Mouse (Mus musculus) ES-Bruce4 (cell line): ENCODE measurements around the gene Nkiras2. TPM values are rescaled to one million over a fixed set of nuclear protein-coding genes. Genes with fewer than 3 reads are reported as not detected.
"Not testable (repeated sequence)": the region's sequence is repeated elsewhere in the genome, so short reads cannot be mapped to it uniquely, and the experiment has no call there.

Experiments
- H3K27ac ChIP-seq: 2 replicates; pipeline ENCODE4 v1.5.1; 2012; ENCODE audit warnings: low read length, inconsistent platforms; ENCODE audit not compliant: insufficient read depth
- H3K27me3 ChIP-seq: 2 replicates; pipeline ENCODE4 v1.6.1; 2012; ENCODE audit warnings: mild to moderate bottlenecking, low read length, inconsistent platforms; ENCODE audit not compliant: control insufficient read depth, poor library complexity, insufficient read depth, severe bottlenecking
- H3K36me3 ChIP-seq: 2 replicates; pipeline ENCODE4 v1.6.1; 2012; ENCODE audit warnings: inconsistent platforms, mild to moderate bottlenecking, low read length, moderate library complexity; ENCODE audit not compliant: control insufficient read depth, poor library complexity, insufficient read depth, severe bottlenecking
- H3K4me1 ChIP-seq: one replicate; pipeline ENCODE4 v1.8.1; 2011; ENCODE audit warnings: low read length; ENCODE audit not compliant: control insufficient read depth, insufficient read depth
- H3K4me3 ChIP-seq: 2 replicates; pipeline ENCODE4 v1.5.1; 2011; ENCODE audit warnings: low read depth, mild to moderate bottlenecking, low read length
- H3K9ac ChIP-seq: 2 replicates; pipeline ENCODE4 v1.6.1; 2012; ENCODE audit warnings: low read depth, mild to moderate bottlenecking, inconsistent platforms; ENCODE audit not compliant: poor library complexity, severe bottlenecking
- H3K9me3 ChIP-seq: replicated peaks from 2 replicates; pipeline ENCODE4 v1.6.1; 2012; ENCODE audit warnings: mild to moderate bottlenecking, low read length, inconsistent platforms; ENCODE audit not compliant: control insufficient read depth, poor library complexity, insufficient read depth, severe bottlenecking
- CTCF ChIP-seq: IDR thresholded peaks from one replicate; pipeline ENCODE4 v1.8.1; 2011; ENCODE audit warnings: low read depth, low read length
- EP300 ChIP-seq: IDR thresholded peaks from 2 replicates; pipeline ENCODE4 v1.6.1; 2011; ENCODE audit warnings: low read depth, low read length; ENCODE audit not compliant: insufficient read depth
- POLR2A ChIP-seq: IDR thresholded peaks from one replicate; pipeline ENCODE4 v1.8.1; 2011; ENCODE audit warnings: low read length; ENCODE audit not compliant: insufficient read depth
- polyA plus RNA-seq: library from polyadenylated mRNA; stranded (reverse); fragments of >200 nt; gene quantifications from 2 replicates; pipeline ENCODE4 v1.2.4, GENCODE M21; 2011; ENCODE audit warnings: low read depth; ENCODE audit not compliant: missing spikeins, insufficient read depth, insufficient read length

The Nkiras2 gene
- polyA plus RNA-seq, 1 experiment, result 29.1 TPM

GRCm38 (mm10) chr11:100609355-100609996 is 9.6 kb upstream of the Nkiras2 start:
- H3K4me3 ChIP-seq, result no peak overlapping the region
- H3K9ac ChIP-seq, result no peak overlapping the region
- H3K9me3 ChIP-seq, result no peaks in the 10 kb centered on the region
- peaks cover 21% of the 10 kb centered on the region for H3K36me3 ChIP-seq
- peaks cover 2% of the 10 kb centered on the region for H3K4me1 ChIP-seq
- TF ChIP-seq EP300 (no peak), POLR2A (no peak), CTCF (no peak)
- no peak overlapping the region for H3K27ac ChIP-seq
- H3K27me3 ChIP-seq, result no peaks in the 10 kb centered on the region

DNA sequence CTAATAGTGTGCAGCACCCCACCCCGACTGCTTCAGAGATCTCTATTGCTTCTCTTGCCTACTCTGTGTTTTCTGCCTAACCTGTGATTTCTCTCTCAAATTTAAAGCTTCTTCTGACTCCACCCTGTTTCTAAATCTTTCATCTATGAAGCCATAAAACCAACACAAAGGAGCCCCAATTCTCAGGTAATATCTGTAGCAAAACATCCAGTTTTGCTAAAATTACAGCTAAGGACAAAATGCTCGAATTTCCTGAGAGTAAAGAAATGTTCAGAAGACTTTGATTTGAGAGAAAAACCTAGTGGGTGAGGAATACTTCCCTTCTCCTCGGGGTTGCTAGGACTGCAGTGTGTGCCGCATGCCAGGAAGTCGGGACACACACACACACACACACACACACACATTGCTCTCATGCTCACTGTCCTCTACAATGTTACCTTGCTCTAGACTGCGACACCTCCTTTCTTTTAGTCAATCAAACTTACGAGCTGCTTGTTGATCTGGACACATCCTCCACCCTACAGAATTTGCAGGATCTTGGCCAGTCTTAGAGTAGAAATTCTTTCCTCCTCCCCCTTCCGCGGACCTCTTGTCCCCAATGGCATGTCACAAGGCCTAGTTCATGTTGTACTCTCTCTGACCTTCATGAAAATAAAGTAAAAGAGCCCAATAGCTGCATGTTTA is 8.9 kb upstream of the Nkiras2 start:
- H3K4me3 ChIP-seq, result no peak overlapping the region
- no peak overlapping the region for H3K27ac ChIP-seq
- H3K36me3 ChIP-seq, result peaks cover 21% of the 10 kb centered on the region
- TF ChIP-seq CTCF (no peak), POLR2A (no peak), EP300 (no peak)
- H3K27me3 ChIP-seq, result no peaks in the 10 kb centered on the region
- H3K9ac ChIP-seq, result no peak overlapping the region
- H3K4me1 ChIP-seq, result peaks cover 2% of the 10 kb centered on the region
- no peaks in the 10 kb centered on the region for H3K9me3 ChIP-seq

DNA sequence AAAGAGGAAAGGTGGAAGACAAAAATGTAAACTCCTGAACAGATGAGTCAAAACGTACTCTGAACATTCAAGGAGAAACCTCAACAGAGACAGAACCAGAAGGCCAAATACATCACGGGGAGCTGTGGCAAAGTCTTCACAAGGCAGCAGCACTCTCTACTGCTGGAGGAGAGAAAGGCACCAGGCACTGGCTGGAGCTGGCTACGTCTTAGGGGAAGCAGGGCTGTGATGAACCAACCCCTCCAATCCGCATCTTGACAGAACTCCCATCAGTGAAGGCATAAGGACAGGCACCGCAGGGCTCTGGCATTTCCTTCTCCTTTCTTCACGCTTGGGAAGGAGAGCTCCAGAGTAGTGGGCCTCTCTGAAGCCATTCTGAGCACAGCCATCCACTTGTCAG is 7.4 kb upstream of the Nkiras2 start:
- H3K27me3 ChIP-seq, result no peaks in the 10 kb centered on the region
- no peaks in the 10 kb centered on the region for H3K4me1 ChIP-seq
- H3K4me3 ChIP-seq, result no peak overlapping the region
- no peak for TF ChIP-seq EP300
- no peak for TF ChIP-seq CTCF
- no peak for TF ChIP-seq POLR2A
- no peak overlapping the region for H3K27ac ChIP-seq
- no peaks in the 10 kb centered on the region for H3K9me3 ChIP-seq
- H3K36me3 ChIP-seq, result peaks cover 19% of the 10 kb centered on the region
- no peak overlapping the region for H3K9ac ChIP-seq

GRCm38 (mm10) chr11:100613241-100613640 is 5.8 kb upstream of the Nkiras2 start:
- peaks cover 12% of the 10 kb centered on the region for H3K36me3 ChIP-seq
- H3K27ac ChIP-seq, result no peak overlapping the region
- H3K9ac ChIP-seq, result no peak overlapping the region
- H3K9me3 ChIP-seq, result no peaks in the 10 kb centered on the region
- H3K4me1 ChIP-seq, result no peaks in the 10 kb centered on the region
- TF ChIP-seq POLR2A (no peak), CTCF (no peak), EP300 (no peak)
- no peak overlapping the region for H3K4me3 ChIP-seq
- H3K27me3 ChIP-seq, result no peaks in the 10 kb centered on the region

DNA sequence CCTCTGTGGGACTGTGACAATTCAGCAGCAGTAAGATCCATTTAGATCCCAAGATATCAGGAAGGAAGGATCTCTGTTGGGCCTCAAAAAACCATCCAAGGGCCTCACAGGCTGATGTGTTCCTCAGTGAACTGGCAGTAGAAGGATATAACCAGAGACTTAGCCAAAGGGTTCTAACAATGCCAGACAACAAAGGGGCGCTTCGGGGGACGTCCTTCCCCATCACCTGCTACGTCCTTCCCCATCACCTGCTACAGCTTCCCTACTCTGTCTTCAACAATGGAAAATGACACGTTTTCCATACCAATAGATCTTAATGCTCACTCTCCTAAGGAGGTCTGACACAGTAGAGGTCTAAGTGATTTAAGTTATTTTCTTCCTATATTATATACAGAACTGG is 2.7 kb upstream of the Nkiras2 start:
- H3K27me3 ChIP-seq, result no peaks in the 10 kb centered on the region
- H3K9ac ChIP-seq, result no peak overlapping the region
- H3K4me3 ChIP-seq, result no peak overlapping the region
- H3K9me3 ChIP-seq, result no peaks in the 10 kb centered on the region
- peak overlapping the region; percentile 68 for H3K27ac ChIP-seq
- H3K36me3 ChIP-seq, result no peaks in the 10 kb centered on the region
- no peaks in the 10 kb centered on the region for H3K4me1 ChIP-seq
- TF ChIP-seq EP300, result no peak
- TF ChIP-seq POLR2A, result no peak
- TF ChIP-seq CTCF, result no peak

DNA sequence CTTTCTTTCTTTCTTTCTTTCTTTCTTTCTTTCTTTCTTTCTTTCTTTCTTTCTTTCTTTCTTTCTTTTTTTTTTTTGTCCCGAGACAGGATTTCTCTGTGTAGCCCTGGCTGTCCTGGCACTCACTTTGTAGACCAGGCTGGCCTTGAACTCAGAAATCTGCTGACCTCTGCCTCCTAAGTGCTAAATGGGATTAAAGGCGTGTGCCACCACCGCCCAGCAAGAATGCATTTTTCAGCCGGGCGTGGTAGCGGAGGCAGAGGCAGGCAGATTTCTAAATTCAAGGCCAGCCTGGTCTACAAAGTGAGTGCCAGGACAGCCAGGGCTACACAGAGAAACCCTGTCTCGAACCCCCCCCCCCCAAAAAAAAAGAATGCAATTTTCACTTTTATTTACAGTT is 2.2 kb upstream of the Nkiras2 start:
- not testable (repeated sequence) for H3K36me3 ChIP-seq, H3K4me1 ChIP-seq, H3K27ac ChIP-seq

More for the DNA sequence above, 2.2 kb upstream of the Nkiras2 start:
- not testable (repeated sequence) for H3K9ac ChIP-seq, H3K27me3 ChIP-seq, H3K4me3 ChIP-seq, H3K9me3 ChIP-seq
